In the genomic region with DNA sequence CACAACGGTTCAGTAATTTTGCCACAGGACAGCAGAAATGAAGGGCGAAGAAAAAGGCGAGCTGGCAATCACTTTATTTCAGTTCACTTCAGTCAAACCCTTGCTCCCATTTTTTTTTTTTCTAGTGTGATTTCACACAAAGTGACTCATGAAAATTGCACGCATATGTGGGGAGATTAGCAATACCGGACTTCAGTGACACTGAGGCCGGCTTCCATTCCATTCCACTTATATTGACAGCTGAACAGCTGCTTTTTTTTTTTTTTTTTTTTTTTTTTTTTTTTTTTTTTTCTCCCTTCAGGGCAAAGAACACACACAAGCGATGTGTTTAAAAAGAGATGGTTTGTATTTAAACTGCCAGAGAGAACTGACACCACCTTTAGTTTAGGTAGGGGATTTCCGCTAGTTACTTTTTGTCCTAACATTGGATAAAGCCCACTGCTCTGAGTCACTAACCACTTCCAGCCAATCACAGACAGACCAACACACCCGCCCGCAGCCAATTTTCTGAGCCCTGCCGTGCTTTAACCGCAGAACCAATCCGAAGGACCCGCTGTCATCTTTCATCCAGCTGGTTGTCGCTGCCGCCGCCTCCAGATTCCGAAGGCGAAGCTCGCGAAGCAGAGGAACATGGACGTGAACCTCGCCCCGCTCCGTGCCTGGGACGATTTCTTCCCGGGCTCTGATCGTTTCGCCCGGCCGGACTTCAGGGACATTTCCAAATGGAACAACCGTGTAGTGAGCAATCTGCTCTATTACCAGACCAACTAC, we compare ENCODE assay signal across 8 mouse cellular contexts. TPM values are rescaled to one million over a fixed set of nuclear protein-coding genes. Genes with fewer than 3 reads are reported as not detected.
DNase-seq lines count a peak whose midpoint lies in the region; ATAC-seq lines count a peak whose summit lies in the region.

A gene (plus strand): TSS at position 499 of the 771 bp plus-strand sequence.

- DNase-seq in R1 (ENCODE audit: low read depth, low spot score), result peak; percentile 95
- peak; percentile 90 to 92 for DNase-seq in cerebellum, postnatal 25 days
- peak; percentile 76 to 78 for DNase-seq in frontal cortex, postnatal 25 days (ENCODE audit: low spot score in 2 of 2)
- DNase-seq in hindbrain, embryonic 14.5 days (ENCODE audit: low spot score), result peak; percentile 90
- DNase-seq in layer of hippocampus, postnatal 36 days, result peak; percentile 88 to 90
- DNase-seq in lung, postnatal 36 days, result peak; percentile 95
- peak; percentile 94 for DNase-seq in retina, postnatal 1 day
- DNase-seq in urinary bladder, adult 2 months (ENCODE audit: low spot score), result peak; percentile 69

- H3K27me3 ChIP-seq in hindbrain, embryonic 14.5 days (ENCODE audit: control insufficient read depth, insufficient read depth, low read length), result no peaks in the 10 kb centered on the region

- H3K36me3 ChIP-seq in hindbrain, embryonic 14.5 days (replicated peaks; ENCODE audit: control insufficient read depth, insufficient read depth), result no peaks in the 10 kb centered on the region

- H3K4me3 ChIP-seq in hindbrain, embryonic 14.5 days (replicated peaks; ENCODE audit: low read length), result peak within 1 kb of the TSS; percentile 75

- no peaks in the 10 kb centered on the region for H3K9me3 ChIP-seq in hindbrain, embryonic 14.5 days (ENCODE audit: control insufficient read depth, low read length)

- H3K4me2 ChIP-seq in hindbrain, embryonic 14.5 days (replicated peaks), result peak within 1 kb of the TSS; percentile 88

- 10% methylated on average over 32 of the region's 32 CpGs for WGBS in hindbrain, embryonic 14.5 days

- peak within 1 kb of the TSS; percentile 69 for H3K27ac ChIP-seq in hindbrain, embryonic 14.5 days

- peak within 1 kb of the TSS; percentile 81 for H3K9ac ChIP-seq in hindbrain, embryonic 14.5 days

- peak; percentile 71 for ATAC-seq in hindbrain, embryonic 14.5 days (ENCODE audit: low FRiP score)

- H3K4me1 ChIP-seq in hindbrain, embryonic 14.5 days (replicated peaks; ENCODE audit: control insufficient read depth, insufficient read depth, low read length), result peaks cover 29% of the 10 kb centered on the region

RNA-seq across cellular contexts. Expression of the gene that starts here (rescaled TPM):
- 76.7 and 79.3 TPM in 2 replicates for polyA plus RNA-seq in hindbrain, embryonic 14.5 days (2014; fragmentation: Nextera tagmentation; extraction: Ambion mirVana)
- total RNA-seq in layer of hippocampus, postnatal 36 days (2021), result 100 to 1,000 TPM; 183 to 191 TPM
- polyA plus RNA-seq in urinary bladder, adult 2 months (2012; rRNA removed), result 159 and 162 TPM in 2 replicates

Comparison
In these comparisons a context has a peak if more than half of its experiments do, and no peak if none do; other contexts are left out.
1. Peak in every context shown above with its lines: DNase-seq, ATAC-seq, H3K4me3 ChIP-seq and H3K27ac ChIP-seq.